Mouse (Mus musculus) Muller cell, postnatal 12 days (primary cell): ENCODE data around the gene Eaf1.
"Not testable (repeated sequence)": the region's sequence is repeated elsewhere in the genome, so short reads cannot be mapped to it uniquely, and the experiment has no call there.

Source experiments
- DNase-seq: peaks from one replicate; pipeline ENCODE4 v3.0.0-alpha.2; 2015; ENCODE audit errors: inconsistent ontology term

The Eaf1 gene

GRCm38 (mm10) chr14:31494349-31494974 lies at the start of gene Eaf1:
TSS of gene Eaf1 (plus strand) at chr14:31494399.
- no peak for DNase-seq

- DNase-seq: no peak
Measured at GRCm38 (mm10) chr14:31448994-31449393, 45.2 kb upstream of the Eaf1 start.

- not testable (repeated sequence) for DNase-seq
Measured at GRCm38 (mm10) chr14:31453946-31454345, 40.3 kb upstream of the Eaf1 start.

DNA sequence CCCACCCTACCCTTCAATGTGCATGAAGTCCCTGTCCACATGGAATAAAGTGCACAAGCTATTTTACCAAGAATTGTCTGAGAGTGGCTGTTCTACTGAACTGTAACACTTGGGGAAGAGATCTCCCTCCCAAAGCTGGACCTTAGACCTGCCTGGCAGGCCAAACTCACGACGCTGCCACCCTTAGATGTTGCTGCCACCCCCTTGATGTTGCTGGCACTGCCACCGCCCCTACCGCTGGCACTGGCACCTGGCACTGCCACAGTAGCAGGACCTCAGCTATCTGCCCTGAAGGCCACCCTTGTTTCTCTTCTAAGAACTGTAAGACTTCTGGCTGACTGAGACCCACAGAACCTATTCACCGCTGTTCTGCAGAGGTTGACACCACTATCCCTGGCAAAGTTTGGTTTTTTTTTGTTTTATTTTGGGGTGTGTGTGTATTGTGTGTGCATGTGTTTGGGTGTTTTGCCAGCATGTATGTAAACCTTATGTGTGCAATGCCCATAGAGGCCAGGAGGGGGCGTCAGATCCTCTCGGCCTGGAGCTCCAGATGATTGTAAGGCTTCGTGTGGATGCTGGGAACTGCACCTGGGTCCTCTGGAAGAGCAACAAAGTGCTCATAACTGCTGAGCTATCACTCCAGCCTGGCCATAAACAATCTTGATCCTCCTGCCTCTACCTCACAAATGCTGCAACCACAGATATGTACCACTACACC lies 39.2 kb upstream of the Eaf1 start:
- DNase-seq: no peak

DNA sequence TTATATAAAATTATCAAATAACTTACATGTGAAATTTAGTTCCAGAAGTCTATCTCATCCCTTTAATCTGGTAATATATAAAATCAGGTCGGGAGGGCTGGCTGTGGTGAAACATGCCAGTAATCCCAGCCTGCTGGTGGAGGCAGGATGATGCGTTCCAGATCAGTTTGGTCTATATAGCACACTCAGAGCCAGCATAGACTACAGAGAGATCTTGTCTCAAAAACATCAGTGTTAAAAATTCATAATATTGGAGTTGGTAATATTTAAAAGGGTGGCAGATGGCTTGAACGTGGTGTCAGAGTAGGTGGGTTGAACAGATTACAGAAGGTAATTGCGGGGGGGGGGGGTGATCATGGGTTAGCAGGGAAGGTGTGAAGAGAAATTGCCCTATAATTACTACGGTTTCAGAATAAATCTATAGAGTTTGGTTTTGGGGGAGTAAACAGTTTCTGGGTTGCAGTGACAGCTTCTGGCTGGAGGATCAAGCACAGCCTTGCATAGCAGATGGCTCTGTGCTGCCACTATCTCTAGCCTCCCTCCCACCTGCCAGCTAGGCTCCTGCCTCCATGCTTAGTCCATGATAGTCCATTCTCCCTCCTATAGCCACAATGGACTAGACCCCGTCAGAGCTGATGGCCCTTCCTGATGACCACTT lies 38.0 kb upstream of the Eaf1 start:
- no peak for DNase-seq

GRCm38 (mm10) chr14:31458006-31458405 lies 36.2 kb upstream of the Eaf1 start:
- DNase-seq: no peak

- not testable (repeated sequence) for DNase-seq
Measured at GRCm38 (mm10) chr14:31462226-31462625, 32.0 kb upstream of the Eaf1 start.

GRCm38 (mm10) chr14:31462886-31463285 lies 31.3 kb upstream of the Eaf1 start:
- DNase-seq: peak; percentile 34

DNA sequence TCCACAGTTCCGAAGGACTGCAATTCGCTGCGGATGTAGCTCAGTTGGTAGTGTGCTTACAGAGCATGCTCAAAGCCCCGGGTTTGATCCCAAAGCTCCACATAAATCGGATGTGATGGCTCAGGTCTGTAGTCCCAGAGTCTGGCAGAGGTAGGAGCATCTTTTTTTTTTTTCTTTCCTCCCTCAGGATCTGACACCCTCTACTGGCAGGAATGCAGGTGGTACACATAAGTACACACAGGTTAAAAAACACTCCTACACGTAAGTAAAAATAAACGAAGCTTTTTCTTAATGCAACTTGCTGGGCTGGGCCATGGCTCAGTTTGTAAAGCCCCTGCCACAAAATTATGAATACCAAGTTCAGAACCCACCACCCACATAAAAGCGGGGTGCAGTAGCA lies 30.0 kb upstream of the Eaf1 start:
- DNase-seq: no peak

DNA sequence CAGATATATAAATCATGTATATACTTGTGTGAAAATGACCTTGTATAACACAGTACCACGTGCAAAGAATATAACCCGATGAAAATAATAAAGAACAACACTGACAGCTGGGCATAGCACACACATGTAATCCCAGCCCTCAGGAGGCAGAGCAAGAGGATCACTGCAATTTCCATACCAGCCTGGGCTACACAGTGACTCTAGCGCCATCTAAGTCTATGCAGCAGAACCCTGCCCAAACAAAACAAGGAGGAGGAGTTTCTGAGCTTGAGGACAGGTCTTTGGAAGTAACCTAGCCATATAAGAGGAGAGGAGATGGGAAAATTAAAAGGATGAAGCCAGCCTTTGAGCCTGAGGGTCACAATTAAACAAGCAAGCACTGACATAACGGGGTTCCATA lies 24.5 kb upstream of the Eaf1 start:
- no peak for DNase-seq

- DNase-seq: peak; percentile 17
Measured at GRCm38 (mm10) chr14:31472451-31473061, 21.6 kb upstream of the Eaf1 start.

DNA sequence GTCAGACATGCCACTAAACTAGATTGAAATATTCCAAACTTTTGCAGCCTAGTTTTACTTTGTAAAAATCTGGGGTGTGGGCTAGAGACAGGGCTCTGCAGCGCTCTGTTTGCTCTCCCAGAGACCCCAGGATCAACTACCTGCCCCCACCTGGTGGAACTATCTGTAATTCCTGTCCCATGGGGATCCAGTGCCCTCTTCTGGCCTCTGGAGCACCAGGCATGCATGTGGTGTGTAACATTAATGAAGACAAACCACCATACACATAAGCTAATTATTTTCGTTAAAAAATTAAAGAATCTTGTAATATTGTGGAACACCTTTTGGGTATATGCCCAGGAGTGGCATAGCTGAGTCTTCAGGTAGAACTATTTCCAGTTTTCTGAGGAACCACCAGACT lies 20.9 kb upstream of the Eaf1 start:
- DNase-seq: no peak

DNA sequence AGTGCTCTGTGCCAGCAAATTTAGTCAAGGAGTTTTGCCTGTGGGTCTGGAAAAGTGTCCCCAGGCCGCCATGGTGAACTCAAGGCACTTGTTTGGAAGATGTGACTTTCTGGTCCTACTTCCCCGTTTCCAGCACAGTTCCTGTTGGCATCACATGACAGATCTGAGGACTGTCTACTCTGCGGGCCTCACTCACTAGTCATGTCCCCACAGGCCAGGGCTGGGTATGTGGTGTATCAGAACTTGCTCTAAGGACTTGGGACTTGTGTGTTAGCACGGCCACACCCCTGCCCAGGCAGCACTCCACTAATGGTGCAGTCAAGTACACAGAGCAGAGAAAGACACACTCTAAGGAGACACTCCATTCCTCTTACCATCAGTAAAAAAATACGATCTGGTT lies 11.8 kb upstream of the Eaf1 start:
- no peak for DNase-seq

- DNase-seq: no peak
Measured at GRCm38 (mm10) chr14:31486465-31486864, 7.7 kb upstream of the Eaf1 start.

DNA sequence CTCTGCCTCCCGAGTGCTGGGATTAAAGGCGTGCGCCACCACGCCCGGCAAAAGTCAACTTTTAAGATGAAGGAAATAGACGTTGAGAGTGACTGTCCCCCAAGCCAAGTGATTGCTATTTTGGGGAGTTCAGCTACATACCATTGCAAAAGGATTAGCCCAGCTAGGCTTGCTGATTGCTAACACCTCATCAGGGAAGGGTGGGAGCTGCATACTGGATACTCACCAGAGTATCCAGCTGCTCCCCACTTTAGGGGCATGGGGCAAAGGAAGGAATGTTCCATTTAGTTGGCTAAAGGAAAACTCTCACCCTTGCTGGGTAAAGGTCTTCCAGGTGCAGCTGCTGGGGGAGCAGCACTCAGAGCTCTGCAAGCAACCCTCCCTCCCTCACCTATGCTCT lies 6.1 kb upstream of the Eaf1 start:
- DNase-seq: no peak

- DNase-seq: no peak
Measured at GRCm38 (mm10) chr14:31493901-31494300, 298 bp upstream of the Eaf1 start.

DNA sequence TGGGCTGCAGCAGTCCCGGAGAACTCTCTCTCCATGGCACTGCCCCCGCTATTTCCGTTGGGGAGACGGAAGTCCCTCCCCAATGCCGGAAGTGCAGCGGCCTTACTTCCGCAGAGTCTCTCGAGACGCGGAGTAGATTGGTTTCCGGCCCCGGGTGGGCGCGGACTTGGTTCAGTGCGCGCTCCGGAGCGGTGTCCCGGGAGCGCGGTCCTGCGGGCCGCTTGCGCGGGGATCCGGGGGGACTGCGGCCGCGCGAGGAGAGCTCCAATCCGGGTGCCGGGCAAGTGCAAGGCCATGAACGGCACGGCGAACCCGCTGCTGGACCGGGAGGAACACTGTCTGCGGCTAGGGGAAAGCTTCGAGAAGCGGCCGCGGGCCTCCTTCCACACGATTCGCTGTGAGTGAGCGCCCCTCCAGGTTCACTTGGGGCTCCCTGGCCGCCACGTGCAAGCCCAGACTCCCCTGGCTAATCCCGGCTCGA lies 816 bp downstream of the Eaf1 start, which contains the start of gene Mettl6:
Mettl6 (minus strand) TSS at position 66 of the 481 bp plus-strand sequence.
- peak; percentile 94 for DNase-seq

DNA sequence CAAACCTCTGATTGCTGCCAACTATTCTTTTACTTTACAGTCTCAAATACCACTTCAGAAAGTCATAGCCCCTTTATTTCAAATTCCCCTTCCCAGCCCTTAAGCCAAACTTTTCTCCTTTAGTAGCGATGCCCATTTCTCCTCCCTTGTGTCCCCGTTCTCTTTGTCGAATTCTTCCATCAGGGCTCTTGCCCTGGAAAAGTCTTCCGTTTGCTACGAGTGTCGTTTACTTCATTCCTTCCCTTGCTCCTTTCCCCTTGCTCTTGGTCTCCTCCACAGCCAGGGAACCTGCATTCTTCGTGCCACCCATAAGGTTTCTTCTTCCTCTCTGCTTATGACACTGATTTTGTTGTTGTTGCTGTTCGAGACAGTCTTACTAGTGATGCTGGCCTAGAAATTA lies 1.3 kb downstream of the Eaf1 start:
- DNase-seq: no peak

DNA sequence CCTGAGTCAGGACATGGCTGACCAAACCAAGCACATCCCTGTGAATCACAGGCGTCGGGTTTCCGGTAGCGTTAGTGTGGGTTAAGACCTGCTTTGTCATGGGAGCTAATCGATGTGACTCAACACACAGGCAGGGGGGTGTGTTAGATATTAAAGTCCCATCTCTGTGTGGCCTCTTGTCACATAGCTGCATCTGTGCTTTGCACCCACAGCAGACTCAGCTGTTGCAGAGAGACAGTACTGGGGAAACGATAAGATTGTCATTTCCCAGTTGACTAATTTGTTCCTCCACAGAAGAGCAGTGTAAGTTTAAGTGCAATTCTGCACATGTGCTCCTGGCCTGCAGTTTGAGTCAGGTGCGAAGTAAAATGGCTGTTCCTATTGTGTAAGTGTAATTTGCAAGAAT lies 2.0 kb downstream of the Eaf1 start:
- peak; percentile 65 for DNase-seq

GRCm38 (mm10) chr14:31499526-31499925 lies 5.3 kb downstream of the Eaf1 start:
- DNase-seq: no peak

DNA sequence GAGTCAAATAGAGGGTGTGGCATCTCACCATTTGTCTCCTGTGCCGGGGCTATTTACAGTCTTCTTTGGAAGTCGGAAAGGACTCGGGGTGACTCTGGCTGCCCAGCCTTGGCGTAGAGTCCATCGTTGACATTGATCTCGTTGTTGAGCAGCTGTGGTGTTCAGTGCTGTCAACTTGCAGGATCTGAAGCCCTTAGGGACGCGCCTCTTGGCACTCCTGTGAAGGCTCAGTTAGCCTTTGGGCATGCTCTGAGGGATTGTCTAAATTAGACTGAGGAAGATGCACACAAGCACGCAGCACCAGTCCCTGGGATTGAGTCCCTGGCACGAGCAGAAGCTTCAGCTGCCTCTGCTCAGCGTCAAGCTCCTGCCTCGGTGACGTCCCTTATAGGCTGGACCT lies 9.2 kb downstream of the Eaf1 start:
- DNase-seq: no peak

GRCm38 (mm10) chr14:31506456-31506855 lies 12.3 kb downstream of the Eaf1 start:
- DNase-seq: no peak
